Mouse (Mus musculus): ENCODE measurements around the gene Usp7. TPM values are rescaled to one million over a fixed set of nuclear protein-coding genes. Genes with fewer than 3 reads are reported as not detected.
A peak's percentile ranks its signal among the peaks of the same experiment; 100 is the strongest.

Gene Usp7
- polyA plus RNA-seq, 1 experiment from 2014 or later: 16.5 TPM

GRCm38 (mm10) chr16:8668386-8668785 is 123.7 kb downstream of the Usp7 start:
- no peaks in the 10 kb centered on the region for H3K36me3 ChIP-seq (ENCODE audit: insufficient read depth, low read length)
- H3K4me1 ChIP-seq (ENCODE audit: insufficient read depth, low read depth, low read length): peaks cover 39% of the 10 kb centered on the region
- peak overlapping the region; percentile 87; the same call in 1 of the 2 replicates for H3K27ac ChIP-seq (ENCODE audit: low read length)
- H3K27me3 ChIP-seq (replicated peaks; ENCODE audit: insufficient read depth, low read length): no peaks in the 10 kb centered on the region
- no peak overlapping the region for H3K9ac ChIP-seq (replicated peaks; ENCODE audit: low read depth)
- H3K4me2 ChIP-seq (replicated peaks; ENCODE audit: low read depth, low read length): 0 out of 2 replicates have a peak overlapping the region, but pooled peaks have one; percentile 3
- ATAC-seq (no peak), DNase-seq (ENCODE audit: low spot score) (no peak)
- TF ChIP-seq EP300 (IDR thresholded peaks at IDR 0.05) (no peak), CTCF (IDR thresholded peaks at IDR 0.05) (no peak)
- H3K9me3 ChIP-seq (ENCODE audit: low read length): no peaks in the 10 kb centered on the region
- no peak overlapping the region for H3K4me3 ChIP-seq (ENCODE audit: low read depth, low read length)
- 69% methylated on average over 2 of the region's 2 CpGs for WGBS

DNA sequence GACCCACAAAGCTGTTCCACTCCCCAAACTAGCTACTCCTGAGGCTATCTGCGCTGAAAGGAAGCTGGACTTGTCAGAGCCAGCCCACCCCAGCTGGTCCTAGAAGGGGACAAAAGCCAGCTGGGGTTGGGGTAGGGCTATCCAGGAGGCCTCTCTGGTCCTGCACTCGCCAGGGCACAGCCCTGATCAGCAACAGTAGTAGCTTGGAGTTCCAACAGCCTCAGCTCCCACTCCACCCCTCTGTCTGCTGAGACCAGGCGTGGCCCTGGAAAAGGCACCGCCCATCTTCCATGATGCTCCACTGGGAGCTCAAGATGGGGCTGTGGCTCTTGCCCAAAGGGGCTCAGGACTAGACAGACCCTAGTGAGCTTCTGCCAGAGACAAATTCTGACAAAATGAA is 124.3 kb downstream of the Usp7 start:
- WGBS: 59% methylated on average over 4 of the region's 4 CpGs
- DNase-seq (ENCODE audit: low spot score) (no peak), ATAC-seq (no peak)
- H3K36me3 ChIP-seq (ENCODE audit: insufficient read depth, low read length): no peaks in the 10 kb centered on the region
- TF ChIP-seq EP300 (IDR thresholded peaks at IDR 0.05) (no peak), CTCF (IDR thresholded peaks at IDR 0.05) (no peak)
- no peaks in the 10 kb centered on the region for H3K27me3 ChIP-seq (replicated peaks; ENCODE audit: insufficient read depth, low read length)
- peak overlapping the region; percentile 22; the same call in 1 of the 2 replicates for H3K4me2 ChIP-seq (replicated peaks; ENCODE audit: low read depth, low read length)
- no peaks in the 10 kb centered on the region for H3K9me3 ChIP-seq (ENCODE audit: low read length)
- H3K27ac ChIP-seq (ENCODE audit: low read length): peak overlapping the region; percentile 87
- H3K9ac ChIP-seq (replicated peaks; ENCODE audit: low read depth): no peak overlapping the region
- no peak overlapping the region for H3K4me3 ChIP-seq (ENCODE audit: low read depth, low read length)
- H3K4me1 ChIP-seq (ENCODE audit: insufficient read depth, low read depth, low read length): peaks cover 39% of the 10 kb centered on the region

GRCm38 (mm10) chr16:8667261-8667660 is 124.8 kb downstream of the Usp7 start:
- peaks cover 39% of the 10 kb centered on the region for H3K4me1 ChIP-seq (ENCODE audit: insufficient read depth, low read depth, low read length)
- TF ChIP-seq CTCF (IDR thresholded peaks at IDR 0.05) (no peak), EP300 (IDR thresholded peaks at IDR 0.05) (no peak; the same call in 1 of the 2 replicates)
- 59% methylated on average over 7 of the region's 7 CpGs for WGBS
- peak; percentile 76 for DNase-seq (ENCODE audit: low spot score)
- H3K4me2 ChIP-seq (replicated peaks; ENCODE audit: low read depth, low read length): peak overlapping the region; percentile 22; the same call in 1 of the 2 replicates
- H3K4me3 ChIP-seq (ENCODE audit: low read depth, low read length): no peak overlapping the region
- H3K9me3 ChIP-seq (ENCODE audit: low read length): no peaks in the 10 kb centered on the region
- H3K36me3 ChIP-seq (ENCODE audit: insufficient read depth, low read length): no peaks in the 10 kb centered on the region
- peak; percentile 5 for ATAC-seq
- H3K27ac ChIP-seq (ENCODE audit: low read length): peak overlapping the region; percentile 87
- H3K27me3 ChIP-seq (replicated peaks; ENCODE audit: insufficient read depth, low read length): no peaks in the 10 kb centered on the region
- H3K9ac ChIP-seq (replicated peaks; ENCODE audit: low read depth): no peak overlapping the region

DNA sequence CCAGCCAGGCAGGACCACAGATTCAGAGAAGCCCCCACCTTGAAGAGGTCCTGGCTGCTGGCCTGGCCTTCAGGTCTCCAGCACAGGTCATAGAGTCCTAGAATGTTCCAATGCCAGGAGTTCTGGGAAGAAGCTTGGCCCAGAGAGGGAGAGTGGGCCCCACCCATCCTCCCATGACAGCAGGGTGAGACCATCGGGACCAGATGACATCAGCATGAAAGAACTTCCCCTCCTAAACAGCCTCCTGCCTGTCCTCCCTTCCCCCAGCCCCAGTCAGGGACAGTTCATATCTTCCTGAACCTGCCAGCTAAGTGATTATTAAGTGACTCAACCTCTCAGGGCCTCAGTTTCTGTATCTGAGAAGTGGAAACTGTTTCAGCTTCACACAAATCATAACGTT is 125.7 kb downstream of the Usp7 start:
- peak; percentile 61 for ATAC-seq
- TF ChIP-seq EP300 (IDR thresholded peaks at IDR 0.05) (peak; percentile 86), CTCF (IDR thresholded peaks at IDR 0.05) (no peak)
- H3K9me3 ChIP-seq (ENCODE audit: low read length): no peaks in the 10 kb centered on the region
- no peaks in the 10 kb centered on the region for H3K27me3 ChIP-seq (replicated peaks; ENCODE audit: insufficient read depth, low read length)
- peak; percentile 82 for DNase-seq (ENCODE audit: low spot score)
- H3K4me3 ChIP-seq (ENCODE audit: low read depth, low read length): no peak overlapping the region
- peaks cover 39% of the 10 kb centered on the region for H3K4me1 ChIP-seq (ENCODE audit: insufficient read depth, low read depth, low read length)
- no peak overlapping the region; the same call in 1 of the 2 replicates for H3K9ac ChIP-seq (replicated peaks; ENCODE audit: low read depth)
- 0 out of 2 replicates have a peak overlapping the region, but pooled peaks have one; percentile 17 for H3K4me2 ChIP-seq (replicated peaks; ENCODE audit: low read depth, low read length)
- 19% methylated on average over 2 of the region's 2 CpGs for WGBS
- H3K27ac ChIP-seq (ENCODE audit: low read length): peak overlapping the region; percentile 87
- no peaks in the 10 kb centered on the region for H3K36me3 ChIP-seq (ENCODE audit: insufficient read depth, low read length)

DNA sequence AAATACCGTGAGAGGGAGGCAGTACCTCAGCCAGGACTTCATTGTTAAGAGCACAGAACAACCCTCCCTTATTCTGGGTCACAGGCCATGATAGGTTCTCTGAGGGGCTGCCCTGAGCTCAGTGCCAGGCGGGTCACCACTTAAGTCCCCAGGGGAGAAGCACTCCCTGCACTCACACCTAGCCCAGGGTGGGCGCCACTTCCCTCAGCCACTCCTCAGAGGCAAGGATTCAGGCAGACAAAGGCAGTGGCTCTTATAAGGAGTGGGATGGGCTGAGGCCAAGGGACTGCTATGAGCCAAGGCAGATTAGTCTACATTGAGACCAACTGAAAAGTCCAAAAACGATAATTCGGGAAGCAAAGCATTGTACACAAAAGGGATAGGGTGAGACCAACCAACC is 126.7 kb downstream of the Usp7 start:
- H3K4me1 ChIP-seq (ENCODE audit: insufficient read depth, low read depth, low read length): peaks cover 35% of the 10 kb centered on the region
- H3K27ac ChIP-seq (ENCODE audit: low read length): peak overlapping the region; percentile 87
- H3K4me3 ChIP-seq (ENCODE audit: low read depth, low read length): no peak overlapping the region
- H3K36me3 ChIP-seq (ENCODE audit: insufficient read depth, low read length): no peaks in the 10 kb centered on the region
- H3K4me2 ChIP-seq (replicated peaks; ENCODE audit: low read depth, low read length): no peak overlapping the region
- ATAC-seq (peak; percentile 33), DNase-seq (ENCODE audit: low spot score) (peak; percentile 72)
- TF ChIP-seq EP300 (IDR thresholded peaks at IDR 0.05) (no peak), CTCF (IDR thresholded peaks at IDR 0.05) (no peak)
- no peak overlapping the region for H3K9ac ChIP-seq (replicated peaks; ENCODE audit: low read depth)
- no peaks in the 10 kb centered on the region for H3K27me3 ChIP-seq (replicated peaks; ENCODE audit: insufficient read depth, low read length)
- no peaks in the 10 kb centered on the region for H3K9me3 ChIP-seq (ENCODE audit: low read length)
- 60% methylated on average over 5 of the region's 5 CpGs for WGBS

DNA sequence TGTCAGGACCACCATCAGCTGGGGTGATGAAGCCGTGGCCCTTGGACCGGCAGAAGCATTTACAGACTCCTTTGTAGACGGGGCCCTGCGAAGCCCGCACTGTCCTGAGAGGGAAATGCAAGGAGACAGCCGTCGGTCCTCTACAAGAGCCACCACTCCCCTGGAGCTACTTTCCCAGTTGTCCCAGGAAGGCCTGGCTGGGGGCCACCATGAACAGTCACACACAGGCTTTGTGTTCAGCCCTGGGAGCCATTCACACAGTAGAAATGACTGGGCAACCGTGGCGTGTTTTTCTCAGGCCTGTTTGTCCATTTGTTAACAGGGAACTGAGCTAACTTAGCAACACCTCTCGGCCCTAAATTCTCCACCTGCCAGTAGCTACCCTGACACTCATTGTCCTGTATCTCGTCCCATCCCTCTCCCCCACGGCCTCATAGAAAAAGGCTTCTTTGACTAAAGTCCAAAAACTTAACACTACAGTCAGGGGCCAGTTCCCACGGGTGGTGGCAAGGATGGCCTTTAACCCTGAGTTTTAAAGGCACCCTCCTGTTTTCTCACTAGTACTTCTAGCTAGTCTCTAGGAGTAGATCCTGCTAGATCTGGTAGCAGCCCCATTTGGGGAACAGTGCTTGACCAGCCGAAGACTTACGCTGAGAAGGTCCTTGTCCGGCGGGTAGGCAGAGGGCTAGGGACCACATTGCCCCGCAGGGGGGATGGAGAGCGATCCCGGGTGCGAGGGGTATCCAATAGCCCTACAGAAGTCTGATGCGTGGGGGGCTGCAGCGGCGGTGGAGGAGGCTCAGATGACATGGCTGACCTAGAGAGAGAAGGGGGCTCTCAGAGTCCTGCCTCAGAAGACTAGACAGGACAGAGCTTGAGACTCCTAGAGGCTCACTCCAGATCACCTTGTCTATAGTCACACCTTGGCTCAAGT is 128.2 kb downstream of the Usp7 start:
- ATAC-seq: no peak
- no peak overlapping the region for H3K9ac ChIP-seq (replicated peaks; ENCODE audit: low read depth)
- H3K27ac ChIP-seq (ENCODE audit: low read length): peak overlapping the region; percentile 87
- no peaks in the 10 kb centered on the region for H3K27me3 ChIP-seq (replicated peaks; ENCODE audit: insufficient read depth, low read length)
- H3K4me3 ChIP-seq (ENCODE audit: low read depth, low read length): no peak overlapping the region
- H3K4me2 ChIP-seq (replicated peaks; ENCODE audit: low read depth, low read length): no peak overlapping the region
- H3K4me1 ChIP-seq (ENCODE audit: insufficient read depth, low read depth, low read length): peaks cover 24% of the 10 kb centered on the region
- no peaks in the 10 kb centered on the region for H3K36me3 ChIP-seq (ENCODE audit: insufficient read depth, low read length)
- no peak for TF ChIP-seq EP300 (IDR thresholded peaks at IDR 0.05)
- TF ChIP-seq CTCF (IDR thresholded peaks at IDR 0.05): no peak
- H3K9me3 ChIP-seq (ENCODE audit: low read length): no peaks in the 10 kb centered on the region
- 84% methylated on average over 24 of the region's 24 CpGs for WGBS
- no peak for DNase-seq (ENCODE audit: low spot score)
